Mouse (Mus musculus): ENCODE data around the gene Prmt7. TPM values are rescaled to one million over a fixed set of nuclear protein-coding genes. Genes with fewer than 3 reads are reported as not detected.

The Prmt7 gene
- total and polyA plus RNA-seq, 3 experiments = 63.3 to 74.5 TPM; not detected in 1

DNA sequence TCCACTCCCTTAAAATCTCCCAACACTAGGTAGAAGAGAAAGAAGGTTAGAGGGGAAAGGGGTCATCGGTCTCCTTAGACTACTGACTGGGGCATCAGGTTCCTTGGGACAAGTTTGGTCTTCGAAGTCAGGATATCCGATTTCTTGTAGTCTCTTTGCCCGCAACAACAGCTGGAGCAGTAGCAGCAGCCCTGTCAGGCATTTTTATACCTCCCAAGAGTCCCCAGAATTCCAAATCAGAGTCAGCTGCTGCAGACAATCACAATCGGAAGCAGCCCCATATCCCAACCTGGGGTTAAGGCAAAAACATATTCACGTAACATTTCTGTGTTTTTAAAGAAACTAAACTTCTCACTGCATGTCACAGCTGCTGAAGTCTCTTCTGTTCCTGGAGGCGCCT lies 20.8 kb downstream of the Prmt7 start:
- no peak for DNase-seq (ENCODE audit: low read depth, low spot score)
- Histone ChIP-seq H3K36me3 (ENCODE audit: control insufficient read depth in 1 of 2, insufficient read depth in 2 of 2, low read length in 2 of 2) (peaks cover 2 to 23% of the 10 kb centered on the region in 2 experiments), H3K9me3 (replicated peaks; ENCODE audit: insufficient read depth, low read length) (no peaks in the 10 kb centered on the region), H3K79me2 (ENCODE audit: control insufficient read depth, insufficient read depth, low read length, poor library complexity) (no peaks in the 10 kb centered on the region), H3K27me3 (ENCODE audit: control insufficient read depth in 1 of 2, insufficient read depth in 2 of 2, low read length in 2 of 2) (no peaks in the 10 kb centered on the region), H3K27ac (ENCODE audit: control insufficient read depth, low read depth, low read length) (no peak overlapping the region), H3K9ac (ENCODE audit: control insufficient read depth, low read depth, low read length, poor library complexity, severe bottlenecking) (no peak overlapping the region), H3K4me1 (ENCODE audit: control insufficient read depth in 1 of 2, insufficient read depth in 2 of 2, low read length in 2 of 2) (peaks cover 0 to 3% of the 10 kb centered on the region in 2 experiments; a peak in 1 of 4 replicates), H3K4me3 (ENCODE audit: control insufficient read depth in 1 of 2, insufficient read depth in 1 of 2, low read depth in 2 of 2, low read length in 2 of 2) (no peak overlapping the region)
- TF ChIP-seq KAT2A (conservative IDR thresholded peaks at IDR 0.05; ENCODE audit: low read depth, low read length) = no peak
- TF ChIP-seq UBTF (IDR thresholded peaks at IDR 0.05; ENCODE audit: borderline replicate concordance, insufficient read depth, low read depth, low read length) = no peak
- TF ChIP-seq POLR2A (IDR thresholded peaks at IDR 0.05; ENCODE audit: control insufficient read depth in 1 of 2, insufficient read depth in 1 of 2, low read depth in 1 of 2, low read length in 2 of 2, poor library complexity in 1 of 2) = no peak
- TF ChIP-seq POLR2AphosphoS5 (IDR thresholded peaks at IDR 0.05; ENCODE audit: borderline replicate concordance, low read depth, low read length) = no peak
- TF ChIP-seq SMC3 (IDR thresholded peaks at IDR 0.05; ENCODE audit: low read depth, low read length) = no peak
- no peak for TF ChIP-seq E2F4 (IDR thresholded peaks at IDR 0.05; ENCODE audit: borderline replicate concordance, low read depth, low read length)
- no peak for TF ChIP-seq USF1 (IDR thresholded peaks at IDR 0.05; ENCODE audit: low read depth, low read length)
- TF ChIP-seq CHD2 (IDR thresholded peaks at IDR 0.05; ENCODE audit: low read length) = no peak
- no peak for TF ChIP-seq JUND (IDR thresholded peaks at IDR 0.05; ENCODE audit: low read depth, low read length)
- no peak for TF ChIP-seq ZC3H11A (IDR thresholded peaks at IDR 0.05; ENCODE audit: low read depth, low read length)
- no peak for TF ChIP-seq ETS1 (IDR thresholded peaks at IDR 0.05; ENCODE audit: low read depth, low read length)
- no peak for TF ChIP-seq TAL1 (IDR thresholded peaks at IDR 0.05; ENCODE audit: low read length)
- no peak for TF ChIP-seq MAFK (IDR thresholded peaks at IDR 0.05; ENCODE audit: borderline replicate concordance, low read depth, low read length)
- TF ChIP-seq MEF2A (IDR thresholded peaks at IDR 0.05; ENCODE audit: extremely low read depth, insufficient replicate concordance, low read depth, low read length, poor library complexity, severe bottlenecking) = no peak
- TF ChIP-seq POLR2AphosphoS2 (IDR thresholded peaks at IDR 0.05; ENCODE audit: low read length) = no peak
- no peak for TF ChIP-seq EP300 (IDR thresholded peaks at IDR 0.05; ENCODE audit: low read depth in 1 of 2, low read length in 2 of 2)
- TF ChIP-seq MXI1 (IDR thresholded peaks at IDR 0.05; ENCODE audit: low read depth, low read length) = no peak
- no peak for TF ChIP-seq RAD21 (IDR thresholded peaks at IDR 0.05; ENCODE audit: low read depth, low read length)

DNA sequence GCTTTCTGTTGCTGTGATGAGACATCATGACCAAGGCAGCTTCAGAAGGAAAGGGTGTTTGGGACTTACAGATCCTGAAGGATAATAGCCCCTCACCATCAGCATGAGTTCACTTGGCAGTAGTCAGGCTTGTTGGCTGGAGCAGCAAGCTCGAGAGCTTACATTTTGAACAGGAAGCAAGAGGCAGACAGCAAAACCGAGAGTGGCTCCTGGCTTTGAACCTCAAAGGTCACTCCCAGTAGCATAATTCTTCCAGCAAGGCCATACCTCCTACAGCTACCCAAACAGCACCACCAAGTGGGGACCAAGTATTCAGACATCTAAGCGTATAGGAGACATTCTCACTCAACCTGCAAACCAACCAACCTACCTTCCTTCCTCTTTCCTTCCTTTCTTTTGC lies 22.0 kb downstream of the Prmt7 start:
- Histone ChIP-seq H3K9me3 (replicated peaks; ENCODE audit: insufficient read depth, low read length) (no peaks in the 10 kb centered on the region), H3K4me3 (ENCODE audit: control insufficient read depth in 1 of 2, insufficient read depth in 1 of 2, low read depth in 2 of 2, low read length in 2 of 2) (no peak overlapping the region), H3K9ac (ENCODE audit: control insufficient read depth, low read depth, low read length, poor library complexity, severe bottlenecking) (no peak overlapping the region), H3K79me2 (ENCODE audit: control insufficient read depth, insufficient read depth, low read length, poor library complexity) (no peaks in the 10 kb centered on the region), H3K27ac (ENCODE audit: control insufficient read depth, low read depth, low read length) (no peak overlapping the region), H3K4me1 (ENCODE audit: control insufficient read depth in 1 of 2, insufficient read depth in 2 of 2, low read length in 2 of 2) (peaks cover 0 to 3% of the 10 kb centered on the region in 2 experiments; a peak in 1 of 4 replicates), H3K27me3 (ENCODE audit: control insufficient read depth in 1 of 2, insufficient read depth in 2 of 2, low read length in 2 of 2) (no peaks in the 10 kb centered on the region), H3K36me3 (ENCODE audit: control insufficient read depth in 1 of 2, insufficient read depth in 2 of 2, low read length in 2 of 2) (peaks cover 2 to 25% of the 10 kb centered on the region in 2 experiments)
- TF ChIP-seq USF1 (IDR thresholded peaks at IDR 0.05; ENCODE audit: low read depth, low read length) = no peak
- TF ChIP-seq CTCF (IDR thresholded peaks at IDR 0.05 in 2 of 3, conservative IDR thresholded peaks at IDR 0.05 in 1 of 3; ENCODE audit: control insufficient read depth in 1 of 3, insufficient read depth in 1 of 3, low read depth in 2 of 3, low read length in 3 of 3, poor library complexity in 1 of 3, severe bottlenecking in 1 of 3) = peak in 1 of 3 experiments; percentile 21; a peak in 2 of 6 replicates
- TF ChIP-seq SIN3A (IDR thresholded peaks at IDR 0.05; ENCODE audit: low read length) = no peak
- TF ChIP-seq E2F4 (IDR thresholded peaks at IDR 0.05; ENCODE audit: borderline replicate concordance, low read depth, low read length) = no peak
- DNase-seq (ENCODE audit: low read depth, low spot score) = peak; percentile 16
